Mouse (Mus musculus): Measurements from ENCODE around the gene Pola2. TPM values are rescaled to one million over a fixed set of nuclear protein-coding genes. Genes with fewer than 3 reads are reported as not detected.

The Pola2 gene
- polyA plus RNA-seq, 1 experiment from 2014 or later, result 49.6 TPM

GRCm38 (mm10) chr19:5891521-5892258 is 72.3 kb downstream of the Pola2 start:
- Histone ChIP-seq H3K4me2 (ENCODE audit: low read depth, low read length) (no peak overlapping the region), H3K4me1 (ENCODE audit: control insufficient read depth, insufficient read depth, low read length) (peaks cover 7% of the 10 kb centered on the region; the same call in 1 of the 2 replicates), H3K27me3 (ENCODE audit: control insufficient read depth, insufficient read depth, low read length) (no peaks in the 10 kb centered on the region), H3K36me3 (ENCODE audit: control insufficient read depth, insufficient read depth, low read length) (peaks cover 7% of the 10 kb centered on the region), H3K27ac (ENCODE audit: low read length) (no peak overlapping the region), H3K9me3 (replicated peaks; ENCODE audit: control insufficient read depth, low read length) (no peaks in the 10 kb centered on the region), H3K9ac (ENCODE audit: low read length) (no peak overlapping the region), H3K4me3 (replicated peaks; ENCODE audit: low read length) (no peak overlapping the region)
- ATAC-seq (ENCODE audit: insufficient read depth, low FRiP score), result no peak
- WGBS, result 92% methylated on average over 12 of the region's 12 CpGs

Other genes with a start within 250 kb of the Pola2 start
- 51.2 and 63.2 TPM in 2 replicates for gene Ehbp1l1, start 237.9 kb downstream of the Pola2 start, polyA plus RNA-seq (2015; fragmentation: Nextera tagmentation; extraction: Ambion mirVana)
- 64.6 and 66.5 TPM in 2 replicates for gene Fam89b, start 234.5 kb downstream of the Pola2 start, polyA plus RNA-seq (2015; fragmentation: Nextera tagmentation; extraction: Ambion mirVana)
- 22.8 and 24.6 TPM in 2 replicates for gene Ltbp3, start 223.3 kb downstream of the Pola2 start, polyA plus RNA-seq (2015; fragmentation: Nextera tagmentation; extraction: Ambion mirVana)
- 66.3 and 67.8 TPM in 2 replicates for gene Scyl1, start 192.8 kb downstream of the Pola2 start, polyA plus RNA-seq (2015; fragmentation: Nextera tagmentation; extraction: Ambion mirVana)
- 27.4 and 29.5 TPM in 2 replicates for gene Frmd8, start 88.9 kb downstream of the Pola2 start, polyA plus RNA-seq (2015; fragmentation: Nextera tagmentation; extraction: Ambion mirVana)
- gene Slc25a45, start 86.4 kb downstream of the Pola2 start, polyA plus RNA-seq (2015; fragmentation: Nextera tagmentation; extraction: Ambion mirVana), result 5.1 and 5.5 TPM in 2 replicates
- 1.7 and 1.8 TPM in 2 replicates for gene Tigd3, start 70.1 kb downstream of the Pola2 start, polyA plus RNA-seq (2015; fragmentation: Nextera tagmentation; extraction: Ambion mirVana)
- gene Dpf2, start 51.2 kb downstream of the Pola2 start, polyA plus RNA-seq (2015; fragmentation: Nextera tagmentation; extraction: Ambion mirVana), result 117 and 127 TPM in 2 replicates
- 13.4 and 13.9 TPM in 2 replicates for gene Cdc42ep2, start 39.4 kb downstream of the Pola2 start, polyA plus RNA-seq (2015; fragmentation: Nextera tagmentation; extraction: Ambion mirVana)
- not detected in 2 replicates for gene Slc22a20, start 21.9 kb upstream of the Pola2 start, polyA plus RNA-seq (2015; fragmentation: Nextera tagmentation; extraction: Ambion mirVana)
- 22.0 and 22.7 TPM in 2 replicates for gene Capn1, start 51.7 kb upstream of the Pola2 start, polyA plus RNA-seq (2015; fragmentation: Nextera tagmentation; extraction: Ambion mirVana)
- gene Syvn1, start 82.4 kb upstream of the Pola2 start, polyA plus RNA-seq (2015; fragmentation: Nextera tagmentation; extraction: Ambion mirVana), result 27.5 and 29.2 TPM in 2 replicates
- 63.2 and 65.9 TPM in 2 replicates for gene Mrpl49, start 93.6 kb upstream of the Pola2 start, polyA plus RNA-seq (2015; fragmentation: Nextera tagmentation; extraction: Ambion mirVana)
- 635 and 729 TPM in 2 replicates for gene Fau, start 93.6 kb upstream of the Pola2 start, polyA plus RNA-seq (2015; fragmentation: Nextera tagmentation; extraction: Ambion mirVana)
- 25.0 and 26.0 TPM in 2 replicates for gene Znhit2, start 97.0 kb upstream of the Pola2 start, polyA plus RNA-seq (2015; fragmentation: Nextera tagmentation; extraction: Ambion mirVana)
- gene Tm7sf2, start 104.2 kb upstream of the Pola2 start, polyA plus RNA-seq (2015; fragmentation: Nextera tagmentation; extraction: Ambion mirVana), result 25.5 and 29.1 TPM in 2 replicates
- 61.8 and 69.0 TPM in 2 replicates for gene Vps51, start 113.0 kb upstream of the Pola2 start, polyA plus RNA-seq (2015; fragmentation: Nextera tagmentation; extraction: Ambion mirVana)
- not detected in 2 replicates for gene Tmem262, start 115.8 kb upstream of the Pola2 start, polyA plus RNA-seq (2015; fragmentation: Nextera tagmentation; extraction: Ambion mirVana)
- 0.71 and 1.3 TPM in 2 replicates for gene Gm28374, start 118.1 kb upstream of the Pola2 start, polyA plus RNA-seq (2015; fragmentation: Nextera tagmentation; extraction: Ambion mirVana)
- 62.7 and 70.3 TPM in 2 replicates for gene Zfpl1, start 120.8 kb upstream of the Pola2 start, polyA plus RNA-seq (2015; fragmentation: Nextera tagmentation; extraction: Ambion mirVana)
- gene Cdca5, start 120.8 kb upstream of the Pola2 start, polyA plus RNA-seq (2015; fragmentation: Nextera tagmentation; extraction: Ambion mirVana), result 29.9 and 31.0 TPM in 2 replicates
- 0.19 TPM in 1 of 2 replicates, not detected in the other for gene AC131692.1, start 130.2 kb upstream of the Pola2 start, polyA plus RNA-seq (2015; fragmentation: Nextera tagmentation; extraction: Ambion mirVana)
- gene Naaladl1, start 141.6 kb upstream of the Pola2 start, polyA plus RNA-seq (2015; fragmentation: Nextera tagmentation; extraction: Ambion mirVana), result 1.2 and 2.9 TPM in 2 replicates
- 23.8 and 25.2 TPM in 2 replicates for gene Sac3d1, start 154.4 kb upstream of the Pola2 start, polyA plus RNA-seq (2015; fragmentation: Nextera tagmentation; extraction: Ambion mirVana)
- gene Snx15, start 164.1 kb upstream of the Pola2 start, polyA plus RNA-seq (2015; fragmentation: Nextera tagmentation; extraction: Ambion mirVana), result 30.9 and 31.9 TPM in 2 replicates
- gene Batf2, start 176.8 kb upstream of the Pola2 start, polyA plus RNA-seq (2015; fragmentation: Nextera tagmentation; extraction: Ambion mirVana), result 0.25 and 0.44 TPM in 2 replicates
- gene Arl2, start 177.3 kb upstream of the Pola2 start, polyA plus RNA-seq (2015; fragmentation: Nextera tagmentation; extraction: Ambion mirVana), result 96.8 and 106 TPM in 2 replicates
- gene Majin, start 220.2 kb upstream of the Pola2 start, polyA plus RNA-seq (2015; fragmentation: Nextera tagmentation; extraction: Ambion mirVana), result not detected in 2 replicates